Mouse (Mus musculus): ENCODE data around the gene Ppl. TPM values are rescaled to one million over a fixed set of nuclear protein-coding genes. Genes with fewer than 3 reads are reported as not detected.

Ppl gene
- total and polyA plus RNA-seq, 3 experiments, result 0.66 to 6.5 (median 2.0) TPM

- no peak for DNase-seq
Measured at GRCm38 (mm10) chr16:5130196-5130595, 2.0 kb downstream of the Ppl start.

GRCm38 (mm10) chr16:5123476-5123875 lies 8.7 kb downstream of the Ppl start:
- DNase-seq, result no peak

GRCm38 (mm10) chr16:5119845-5120244 lies 12.4 kb downstream of the Ppl start:
- no peak for DNase-seq

- DNase-seq, result no peak
Measured at GRCm38 (mm10) chr16:5119385-5119784, 12.8 kb downstream of the Ppl start.

GRCm38 (mm10) chr16:5113582-5113981 lies 18.6 kb downstream of the Ppl start:
- no peak for DNase-seq

- DNase-seq, result no peak
Measured at GRCm38 (mm10) chr16:5113002-5113550, 19.1 kb downstream of the Ppl start.

GRCm38 (mm10) chr16:5111021-5111420 lies 21.2 kb downstream of the Ppl start:
- DNase-seq, result no peak

GRCm38 (mm10) chr16:5109877-5110276 lies 22.3 kb downstream of the Ppl start:
- no peak for DNase-seq

- no peak for DNase-seq
Measured at GRCm38 (mm10) chr16:5101000-5101399, 31.2 kb downstream of the Ppl start.

GRCm38 (mm10) chr16:5096504-5096903 lies 35.7 kb downstream of the Ppl start:
- no peak for DNase-seq

- no peak for DNase-seq
Measured at GRCm38 (mm10) chr16:5093285-5093684, 38.9 kb downstream of the Ppl start.

GRCm38 (mm10) chr16:5089021-5089420 lies 43.2 kb downstream of the Ppl start:
- no peak for DNase-seq

GRCm38 (mm10) chr16:5086179-5086578 lies 46.0 kb downstream of the Ppl start:
- no peak for DNase-seq

- no peak for DNase-seq
Measured at GRCm38 (mm10) chr16:5085196-5085595, 47.0 kb downstream of the Ppl start.

GRCm38 (mm10) chr16:5074341-5074740 lies 57.9 kb downstream of the Ppl start:
- peak; percentile 51 for DNase-seq

GRCm38 (mm10) chr16:5071974-5072373 lies 60.2 kb downstream of the Ppl start:
- no peak for DNase-seq

- peak; percentile 82 for DNase-seq
Measured at GRCm38 (mm10) chr16:5070321-5070720, 61.9 kb downstream of the Ppl start.

GRCm38 (mm10) chr16:5063472-5063871 lies 68.7 kb downstream of the Ppl start:
- DNase-seq, result no peak

GRCm38 (mm10) chr16:5058114-5058513 lies 74.1 kb downstream of the Ppl start:
- no peak for DNase-seq

GRCm38 (mm10) chr16:5050251-5051110 lies 81.7 kb downstream of the Ppl start:
- DNase-seq, result peak; percentile 88

GRCm38 (mm10) chr16:5049774-5050234 lies 82.4 kb downstream of the Ppl start, which contains the start of the genes Glyr1 and Ubn1:
Gene Glyr1, minus strand, starts transcription at chr16:5049863.
Gene Ubn1, plus strand, starts transcription at chr16:5050057.
- DNase-seq, result peak; percentile 99

- no peak for DNase-seq
Measured at GRCm38 (mm10) chr16:5049182-5049773, 82.9 kb downstream of the Ppl start.

GRCm38 (mm10) chr16:5045322-5045721 lies 86.9 kb downstream of the Ppl start:
- no peak for DNase-seq
